ENCODE assay signal across 8 mouse cellular contexts in genomic region chr12:15814249-15815081, GRCm38 (mm10). TPM values are rescaled to one million over a fixed set of nuclear protein-coding genes. Genes with fewer than 3 reads are reported as not detected.
DNase-seq lines count a peak whose midpoint lies in the region; ATAC-seq and TF ChIP-seq lines count a peak whose summit lies in the region.

No protein-coding gene starts in this region.

- H3K4me1 ChIP-seq in bone marrow macrophage, adult 2 months (ENCODE audit: control insufficient read depth, insufficient read depth, low read length) = peaks cover 3% of the 10 kb centered on the region; the same call in 1 of the 2 replicates
- H3K4me1 ChIP-seq in intestine, embryonic 16.5 days (ENCODE audit: control insufficient read depth, insufficient read depth, low read length) = peaks cover 7% of the 10 kb centered on the region
- peaks cover 15% of the 10 kb centered on the region; the same call in 1 of the 2 replicates for H3K4me1 ChIP-seq in lung, adult 2 months (ENCODE audit: control insufficient read depth, insufficient read depth, low read length)

- peak overlapping the region; percentile 82 for H3K4me2 ChIP-seq in intestine, embryonic 16.5 days (ENCODE audit: low read depth, low read length)

- peak; percentile 58 for DNase-seq in kidney, adult 18-20 months
- no peak for DNase-seq in kidney, adult 11 months
- peak; percentile 12 to 43 for DNase-seq in gastrocnemius, postnatal 36 days
- peak; percentile 45 for DNase-seq in lung, adult 2 months
- DNase-seq in retina, embryonic 14.5 days (ENCODE audit: low spot score) = peak; percentile 68
- peak; percentile 67 for DNase-seq in thymus, postnatal 36 days

- intact Hi-C loops in gastrocnemius, postnatal 36 days (cut with DNase I) = loop anchor here (5.0 to 10.0 kb wide), 8 partner anchors 113 to 698 kb away; no protein-coding TSS in a partner anchor

- ATAC-seq in intestine, embryonic 16.5 days = no peak

- TF ChIP-seq CTCF in bone marrow macrophage, adult 2 months (IDR thresholded peaks at IDR 0.05; ENCODE audit: low read depth, low read length) = no peak
- no peak for TF ChIP-seq CTCF in lung, adult 2 months (IDR thresholded peaks at IDR 0.05; ENCODE audit: insufficient read depth, low read length)

- WGBS in intestine, embryonic 16.5 days = 1% methylated on average over 32 of the region's 32 CpGs
- 1% methylated on average over 32 of the region's 32 CpGs for WGBS in lung, adult 2 months

- no peak overlapping the region for H3K27ac ChIP-seq in bone marrow macrophage, adult 2 months (ENCODE audit: insufficient read depth, low read depth, low read length)
- H3K27ac ChIP-seq in intestine, embryonic 16.5 days (ENCODE audit: low read length) = peak overlapping the region; percentile 87

- peaks cover 4% of the 10 kb centered on the region; the same call in 1 of the 2 replicates for H3K27me3 ChIP-seq in intestine, embryonic 16.5 days (replicated peaks; ENCODE audit: control insufficient read depth, insufficient read depth, low read length)

- no peaks in the 10 kb centered on the region for H3K36me3 ChIP-seq in intestine, embryonic 16.5 days (ENCODE audit: control insufficient read depth, insufficient read depth, low read length)

- TF ChIP-seq POLR2A in bone marrow macrophage, adult 2 months (IDR thresholded peaks at IDR 0.05; ENCODE audit: borderline replicate concordance, low read depth, low read length) = no peak
- TF ChIP-seq POLR2A in lung, adult 2 months (IDR thresholded peaks at IDR 0.05; ENCODE audit: borderline replicate concordance, extremely low read depth, low read depth, low read length) = 0 out of 2 replicates have a peak, but pooled peaks have one; percentile 8

- H3K4me3 ChIP-seq in bone marrow macrophage, adult 2 months (ENCODE audit: insufficient read depth, low read length) = peak overlapping the region; percentile 46
- peak overlapping the region; percentile 74 for H3K4me3 ChIP-seq in intestine, embryonic 16.5 days (ENCODE audit: low read length)
- H3K4me3 ChIP-seq in lung, adult 2 months (replicated peaks; ENCODE audit: extremely low read depth, low read depth, low read length) = peak overlapping the region; percentile 94

- peak overlapping the region; percentile 84 for H3K9ac ChIP-seq in intestine, embryonic 16.5 days (ENCODE audit: low read depth, low read length)

- no peaks in the 10 kb centered on the region for H3K9me3 ChIP-seq in intestine, embryonic 16.5 days (ENCODE audit: control insufficient read depth, low read length)

RNA-seq across cellular contexts. Expression of gene Trib2, which starts 2.3 kb away (rescaled TPM):
- 0.54 TPM in 1 of 2 replicates, not detected in the other for polyA plus RNA-seq in bone marrow macrophage, adult 2 months (2012; ENCODE audit: insufficient read depth, insufficient read length, missing spikeins)
- total RNA-seq in gastrocnemius, postnatal 36 days (2021) = 10 to 100 TPM; 13.7 to 19.0 TPM
- 17.7 and 18.3 TPM in 2 replicates for polyA plus RNA-seq in intestine, embryonic 16.5 days (2015; fragmentation: Nextera tagmentation; extraction: Ambion mirVana)
- 34.0 and 36.0 TPM in 2 replicates for polyA plus RNA-seq in lung, adult 2 months (2012; rRNA removed)

Comparison
In these comparisons a context has a peak if more than half of its experiments do, and no peak if none do; other contexts are left out.
1. RNA of gene Trib2, which starts 2.3 kb away (polyA plus RNA-seq): 34.0 to 36.0 TPM in lung, adult 2 months and 17.7 to 18.3 TPM in intestine, embryonic 16.5 days; 0.54 TPM in bone marrow macrophage, adult 2 months; every median in the first group is over 10 times any median in the second.
2. Peak in every context shown above with its lines, with median percentiles within 50 percentile points of each other: H3K4me3 ChIP-seq.